Mouse (Mus musculus): ENCODE measurements around the gene Dll4.

DNA sequence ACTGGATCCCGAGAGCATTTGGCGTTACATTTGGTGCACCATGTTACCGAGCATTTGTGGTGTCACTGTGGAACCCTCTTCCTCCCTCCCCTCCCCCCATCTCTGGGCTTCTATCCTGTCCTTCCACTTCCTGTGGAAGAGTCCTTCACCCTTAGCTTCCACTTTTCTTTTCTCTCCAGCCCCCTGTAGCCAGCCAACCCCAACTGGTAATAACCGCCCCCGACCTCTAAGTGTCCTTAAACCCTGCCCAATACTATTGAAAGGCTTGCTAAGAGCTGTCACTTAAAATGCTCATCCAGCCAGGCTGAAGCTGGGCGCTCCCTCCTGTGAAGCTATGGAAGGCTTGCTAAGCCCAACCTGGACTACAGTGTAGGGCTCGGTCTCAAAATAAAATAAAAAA lies 48.7 kb upstream of the Dll4 start:
- TF ChIP-seq CTCF (IDR thresholded peaks at IDR 0.05; ENCODE audit: control insufficient read depth, insufficient read depth, low read length) (no peak), POLR2A (IDR thresholded peaks at IDR 0.05; ENCODE audit: borderline replicate concordance, control insufficient read depth, low read depth, low read length) (no peak)
